Mouse (Mus musculus) C2C12 (cell line): ENCODE measurements around the gene Stim1.

Experiments
- CEBPB ChIP-seq: IDR thresholded peaks from one replicate; pipeline ENCODE4 v1.6.1; 2011; ENCODE audit warnings: low read depth, mild to moderate bottlenecking, control low read depth, moderate library complexity
- CTCF ChIP-seq: IDR thresholded peaks from one replicate; pipeline ENCODE4 v1.5.1; 2011; ENCODE audit not compliant: control insufficient read depth, insufficient read depth, insufficient read length
- FOSL1 ChIP-seq: IDR thresholded peaks from one replicate; pipeline ENCODE4 v1.8.0; 2011; ENCODE audit warnings: mild to moderate bottlenecking, low read length; ENCODE audit not compliant: poor library complexity, insufficient read depth, severe bottlenecking
- MAX ChIP-seq: IDR thresholded peaks from one replicate; pipeline ENCODE4 v1.6.1; 2011; ENCODE audit warnings: mild to moderate bottlenecking, control low read depth
- MYOD1 ChIP-seq: IDR thresholded peaks from one replicate; pipeline ENCODE4 v1.6.1; 2011; ENCODE audit warnings: low read depth; ENCODE audit not compliant: control insufficient read depth, insufficient read length
- MYOG ChIP-seq: IDR thresholded peaks from one replicate; pipeline ENCODE4 v1.6.1; 2011; ENCODE audit not compliant: control insufficient read depth, insufficient read length; ENCODE audit errors: extremely low read depth
- USF1 ChIP-seq: IDR thresholded peaks from one replicate; pipeline ENCODE4 v1.6.1; 2011; ENCODE audit warnings: low read depth, mild to moderate bottlenecking, control low read depth, moderate library complexity

- TF ChIP-seq USF1, result no peak
- no peak for TF ChIP-seq CTCF
- no peak for TF ChIP-seq MAX
- no peak for TF ChIP-seq FOSL1
- TF ChIP-seq MYOD1, result no peak
- TF ChIP-seq MYOG, result no peak
- no peak for TF ChIP-seq CEBPB
Measured at GRCm38 (mm10) chr7:102315435-102315834, 47.8 kb downstream of the Stim1 start.
